Mouse (Mus musculus) layer of hippocampus, postnatal 36 days (tissue): Measurements from ENCODE around the gene Dmd. TPM values are rescaled to one million over a fixed set of nuclear protein-coding genes. Genes with fewer than 3 reads are reported as not detected.
A peak's percentile ranks its signal among the peaks of the same experiment; 100 is the strongest.

Experiments used
- DNase-seq, 2 experiments: peaks; one replicate each; pipeline ENCODE4 v3.0.0; 2022
- total RNA-seq, 2 experiments: library from RNA; stranded (reverse); gene quantifications; 2 replicates each; pipeline ENCODE4 v1.2.3; 2021

Dmd gene
- total RNA-seq, 2 experiments from 2014 or later = 72.6 to 80.1 TPM

GRCm38 (mm10) chrX:84435608-84436007 is 1486.9 kb downstream of the Dmd start:
- DNase-seq = no peak

GRCm38 (mm10) chrX:84436556-84436955 is 1487.9 kb downstream of the Dmd start:
- no peak for DNase-seq

DNA sequence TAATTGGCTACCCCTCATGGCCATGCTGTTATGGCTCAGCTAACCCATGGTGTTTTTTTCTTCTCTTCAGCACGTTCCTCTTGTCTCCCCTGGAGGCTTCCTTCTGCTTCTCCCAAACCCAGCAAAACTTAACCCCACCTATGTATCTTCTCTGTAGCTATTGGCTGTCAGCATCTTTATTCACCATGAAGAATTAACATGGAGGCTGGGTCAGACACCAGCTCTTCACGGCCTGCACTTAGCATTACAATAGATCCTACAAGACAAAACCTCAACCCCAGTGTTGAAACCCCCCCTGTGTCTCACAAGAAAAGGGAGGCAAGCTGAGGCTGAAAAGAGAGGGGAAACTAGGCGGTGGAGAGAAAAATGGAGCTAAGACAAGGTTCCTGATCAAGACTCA is 1494.3 kb downstream of the Dmd start:
- DNase-seq = no peak

- no peak for DNase-seq
These were observed 1495.3 kb downstream of the Dmd start for GRCm38 (mm10) chrX:84443985-84444384.

GRCm38 (mm10) chrX:84444638-84445037 is 1496.0 kb downstream of the Dmd start:
- no peak for DNase-seq

DNA sequence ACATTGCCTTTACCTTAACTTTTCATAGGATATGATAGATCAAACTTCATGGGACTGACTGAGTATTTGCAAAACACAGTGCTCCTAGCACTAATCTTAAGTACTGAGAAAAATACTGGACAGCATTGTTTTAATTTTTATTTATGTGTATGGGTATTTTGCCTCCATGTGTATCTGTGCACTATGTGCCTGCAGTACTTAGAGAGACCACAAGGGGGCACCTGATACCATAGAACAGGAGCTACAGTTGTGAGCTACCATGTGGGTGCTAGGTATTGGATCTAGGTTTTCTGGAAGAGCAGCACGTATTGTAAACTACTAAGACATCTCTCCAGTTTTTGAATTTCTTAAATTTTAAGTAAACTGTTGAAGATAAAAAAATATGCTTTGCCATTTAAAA is 1505.8 kb downstream of the Dmd start:
- DNase-seq = no peak

- no peak for DNase-seq
These were observed 1566.1 kb downstream of the Dmd start for GRCm38 (mm10) chrX:84514650-84515366.

DNA sequence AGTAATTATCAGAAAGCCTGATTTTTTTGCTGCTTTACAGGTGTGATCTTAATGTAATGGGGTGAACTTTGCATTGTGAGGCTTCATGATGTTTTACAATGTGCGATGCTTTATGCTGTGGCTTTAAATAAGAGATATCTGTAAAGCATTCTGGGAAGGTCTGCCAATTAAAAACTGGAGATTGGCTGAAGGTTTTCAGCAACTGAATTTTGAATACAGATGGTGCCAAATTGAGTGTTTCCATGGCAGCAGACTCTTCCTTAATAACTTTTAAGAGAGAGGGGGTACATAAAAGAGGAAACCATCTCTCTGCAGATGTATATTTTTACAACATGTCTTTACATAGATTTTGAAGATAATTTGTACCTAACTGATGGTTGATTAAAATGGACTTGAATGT is 1603.3 kb downstream of the Dmd start:
- DNase-seq = no peak

- no peak for DNase-seq
These were observed 1604.8 kb downstream of the Dmd start for GRCm38 (mm10) chrX:84553441-84553840.

GRCm38 (mm10) chrX:84598476-84598875 is 1649.8 kb downstream of the Dmd start:
- DNase-seq = no peak

GRCm38 (mm10) chrX:84640446-84640845 is 1691.8 kb downstream of the Dmd start:
- no peak for DNase-seq

DNA sequence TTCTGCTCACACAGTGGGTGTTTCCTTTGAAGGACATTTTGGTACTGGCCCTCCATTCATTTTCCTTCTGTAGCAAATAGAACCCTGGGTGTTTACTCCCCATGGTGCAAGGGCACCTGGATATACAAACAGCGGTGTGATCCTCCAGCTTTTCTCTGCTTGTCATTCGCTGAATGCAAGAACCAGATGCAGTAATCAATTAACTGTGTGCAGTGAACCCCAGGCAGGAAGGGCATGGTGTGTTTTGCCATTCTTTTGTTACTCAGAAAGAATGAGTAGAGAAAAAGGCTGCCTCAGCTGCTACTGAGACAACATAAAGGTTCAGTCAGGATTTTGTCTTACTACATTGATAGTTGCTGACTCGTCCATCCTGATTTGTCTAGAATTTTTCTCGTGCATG is 1799.0 kb downstream of the Dmd start:
- no peak for DNase-seq

DNA sequence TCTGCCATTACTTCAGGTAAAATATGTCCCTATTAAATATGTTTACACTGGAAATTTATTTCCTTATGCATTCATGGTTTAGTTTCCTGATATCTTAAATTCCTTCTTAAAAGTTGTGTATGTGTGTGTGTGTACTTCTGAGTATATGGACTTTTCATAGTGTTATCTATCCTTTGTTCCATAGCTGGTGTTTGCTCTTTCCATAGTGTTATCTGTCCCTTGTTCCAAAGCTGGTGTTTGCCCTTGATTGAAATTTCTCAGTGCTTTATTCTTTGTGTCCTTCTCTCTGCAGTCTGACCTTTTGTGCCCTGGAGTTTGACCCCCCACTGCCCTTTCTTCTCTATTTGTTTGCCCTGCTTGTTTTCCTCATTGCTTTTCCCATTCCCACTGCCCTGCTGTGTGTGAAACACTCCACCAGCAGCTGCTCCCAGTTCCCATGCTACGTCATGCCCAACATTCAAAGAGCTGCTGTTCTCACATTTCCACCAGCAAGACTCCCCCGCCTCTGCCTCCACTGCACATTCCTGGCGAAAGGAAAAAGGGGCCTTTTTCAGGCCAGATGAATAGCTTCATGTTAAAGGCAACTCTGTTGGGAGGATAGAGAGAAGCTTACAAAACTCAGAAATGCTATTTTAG is 1911.5 kb downstream of the Dmd start:
- peak; percentile 14 to 15 for DNase-seq

DNA sequence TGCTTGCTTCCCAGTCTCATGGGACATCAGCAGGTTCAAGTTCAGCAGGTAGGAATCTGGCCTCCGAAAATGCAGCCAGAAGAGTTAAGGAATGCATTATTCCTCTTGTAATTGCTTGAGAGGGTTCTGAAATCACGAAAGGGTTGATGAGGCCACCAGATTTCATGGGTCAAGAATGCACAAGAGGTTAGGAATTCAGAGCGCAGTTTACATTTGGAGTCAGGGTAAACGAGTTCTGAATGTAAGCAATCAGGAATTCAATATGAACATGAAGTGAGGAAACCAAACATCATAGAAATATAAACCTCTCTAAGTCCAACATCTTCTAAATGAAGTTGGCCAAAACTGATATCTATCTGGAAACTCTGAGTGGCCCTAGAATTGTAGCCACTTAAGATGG is 1924.4 kb downstream of the Dmd start:
- DNase-seq = no peak

GRCm38 (mm10) chrX:84878125-84878524 is 1929.5 kb downstream of the Dmd start:
- no peak for DNase-seq

- peak in 1 of 2 experiments; percentile 6 for DNase-seq
These were observed 1984.2 kb downstream of the Dmd start for GRCm38 (mm10) chrX:84932715-84933473.

GRCm38 (mm10) chrX:84960557-84960956 is 2011.9 kb downstream of the Dmd start:
- no peak for DNase-seq

DNA sequence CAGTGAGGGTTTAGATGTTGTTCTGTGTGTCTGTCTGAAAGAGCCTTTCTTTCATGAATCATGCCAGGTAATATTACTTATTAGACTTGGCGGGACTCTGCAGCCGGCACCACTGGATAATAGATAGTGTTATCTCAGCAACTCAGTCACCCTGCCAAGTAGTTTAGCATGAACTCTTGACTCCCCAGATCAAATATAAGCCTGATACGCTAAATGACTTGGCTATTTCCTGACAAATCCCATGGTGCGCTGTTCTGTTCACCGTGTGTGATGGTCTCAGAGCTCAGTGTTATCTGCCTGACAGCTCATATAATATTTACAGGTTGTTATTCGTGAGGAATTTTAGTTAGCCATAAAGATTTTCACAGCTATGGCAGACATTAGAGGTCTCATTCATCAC is 2012.3 kb downstream of the Dmd start:
- no peak for DNase-seq

DNA sequence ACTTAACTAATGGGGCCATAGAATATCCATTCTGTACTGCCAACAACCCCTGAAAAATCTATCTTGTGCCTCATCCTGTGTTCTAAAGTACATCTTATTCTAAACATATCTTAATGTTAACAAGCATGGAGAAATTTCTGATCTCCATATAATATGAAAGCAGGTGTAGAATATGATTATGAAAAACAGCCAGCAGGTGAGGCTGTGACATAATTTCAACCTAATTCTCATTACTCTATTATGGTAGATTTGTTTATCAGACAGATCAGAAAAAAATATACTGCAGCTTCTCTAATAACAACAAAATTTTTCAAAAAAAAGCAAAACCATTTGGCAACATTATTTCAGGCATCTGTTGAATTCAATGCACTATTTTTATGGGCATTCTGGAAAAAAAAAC is 2059.6 kb downstream of the Dmd start:
- DNase-seq = no peak

DNA sequence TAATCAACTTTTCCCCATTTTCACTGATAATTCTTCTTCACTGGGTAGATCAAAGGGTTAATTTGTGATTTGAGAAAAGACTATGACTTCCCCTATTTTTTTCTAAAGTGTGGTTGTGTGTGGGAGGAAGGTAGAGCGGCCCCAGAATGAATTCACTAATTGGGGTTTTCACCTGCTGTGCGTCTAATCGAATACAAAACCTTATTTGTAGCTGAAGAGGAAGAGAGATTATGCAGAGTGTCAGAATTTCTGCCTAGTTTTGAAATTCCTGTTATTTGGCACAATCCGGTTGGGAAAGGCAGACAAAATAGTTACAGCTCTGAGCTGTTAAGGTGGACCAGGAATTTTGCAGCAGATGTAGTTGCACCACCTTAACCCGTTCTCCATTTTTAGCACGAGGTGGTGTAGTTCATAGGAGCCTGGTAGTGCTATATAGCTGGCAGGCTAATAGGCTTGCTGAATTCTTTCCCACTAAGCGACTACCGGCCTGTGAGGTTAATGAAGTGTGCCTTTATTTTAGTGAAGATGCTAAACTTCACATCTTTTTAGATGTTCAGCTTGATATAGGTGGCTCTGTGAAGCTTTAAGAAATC is 2092.9 kb downstream of the Dmd start:
- DNase-seq = no peak

DNA sequence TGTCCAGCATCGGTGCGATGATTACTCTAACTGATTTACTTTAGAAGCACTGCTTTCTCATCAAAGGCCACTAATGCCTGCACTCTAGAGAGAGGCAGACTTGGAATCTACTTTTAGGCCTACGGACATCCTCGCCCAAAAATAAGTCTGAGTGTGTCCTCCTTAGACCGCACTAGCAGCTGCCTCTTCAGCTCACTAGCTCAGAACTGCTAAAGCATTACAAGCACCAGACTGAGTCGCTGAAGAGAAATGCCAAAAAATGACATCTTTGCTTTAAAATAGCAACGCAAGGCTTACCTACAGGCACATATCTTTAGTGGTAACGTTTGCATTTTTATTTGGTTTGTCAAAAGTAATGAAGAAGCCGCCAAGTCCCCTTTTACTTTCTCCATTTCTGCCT is 2098.0 kb downstream of the Dmd start:
- no peak for DNase-seq

GRCm38 (mm10) chrX:85048141-85049110 is 2099.8 kb downstream of the Dmd start:
- peak; percentile 23 to 40 for DNase-seq
